Mouse (Mus musculus) limb, embryonic 11.5 days (tissue): ENCODE results near the gene Fam19a2. TPM values are rescaled to one million over a fixed set of nuclear protein-coding genes. Genes with fewer than 3 reads are reported as not detected.

ENCODE experiments used
- ATAC-seq: fragments of 200-750 bp; cut with Nextera tagmentation; 2 replicates; pipeline ENCODE4 v1.8.0; 2017; ENCODE audit warnings: low read depth; ENCODE audit not compliant: insufficient number of reproducible peaks, low FRiP score, low TSS enrichment
- DNase-seq: peaks from one replicate; pipeline ENCODE4 v3.0.0-alpha.2; 2015; ENCODE audit warnings: low spot score
- H3K27ac ChIP-seq: fragments of 300-500 bp; sonication (generic); replicated peaks from 2 replicates; pipeline ENCODE4 v1.5.1; 2014; ENCODE audit warnings: low read depth, mild to moderate bottlenecking, low read length
- H3K27me3 ChIP-seq: fragments of 300-500 bp; sonication (generic); 2 replicates; pipeline ENCODE4 v1.6.1; 2014; ENCODE audit warnings: mild to moderate bottlenecking, low read length, mixed read lengths; ENCODE audit not compliant: control insufficient read depth, insufficient read depth
- H3K36me3 ChIP-seq: fragments of 300-500 bp; sonication (generic); 2 replicates; pipeline ENCODE4 v1.6.1; 2014; ENCODE audit warnings: mild to moderate bottlenecking, low read length, moderate library complexity, mixed read lengths; ENCODE audit not compliant: control insufficient read depth, insufficient read depth
- H3K4me1 ChIP-seq: fragments of 300-500 bp; sonication (generic); 2 replicates; pipeline ENCODE4 v1.6.1; 2014; ENCODE audit warnings: low read length, mixed read lengths; ENCODE audit not compliant: control insufficient read depth, insufficient read depth
- H3K4me2 ChIP-seq: fragments of 300-500 bp; sonication (generic); 2 replicates; pipeline ENCODE4 v1.6.1; 2014; ENCODE audit warnings: low read depth, mild to moderate bottlenecking, moderate library complexity; ENCODE audit not compliant: severe bottlenecking
- H3K4me3 ChIP-seq: fragments of 300-500 bp; sonication (generic); 2 replicates; pipeline ENCODE4 v1.5.1; 2014; ENCODE audit warnings: low read depth, low read length
- H3K9ac ChIP-seq: fragments of 300-500 bp; sonication (generic); 2 replicates; pipeline ENCODE4 v1.6.1; 2014; ENCODE audit warnings: mild to moderate bottlenecking, low read length
- H3K9me3 ChIP-seq: fragments of 300-500 bp; sonication (generic); 2 replicates; pipeline ENCODE4 v1.6.1; 2016; ENCODE audit warnings: low read length; ENCODE audit not compliant: control insufficient read depth
- WGBS: fragments of 180-500 bp; shearing (Covaris S2); extraction: QIAGEN DNeasy Blood & Tissue Kit; methylation state at CpG from one replicate; pipeline ENCODE4 v1.1.7; 2014; 5-methylcytosine and 5-hydroxymethylcytosine counted together
- polyA plus RNA-seq: library from polyadenylated mRNA; unstranded; fragments of >200 nt; fragmentation: Nextera tagmentation; extraction: Ambion mirVana; gene quantifications from 2 replicates; pipeline ENCODE4 v1.2.1, GENCODE M21; 2014

Gene Fam19a2
- polyA plus RNA-seq, 1 experiment from 2014 or later, result 2.5 TPM

DNA sequence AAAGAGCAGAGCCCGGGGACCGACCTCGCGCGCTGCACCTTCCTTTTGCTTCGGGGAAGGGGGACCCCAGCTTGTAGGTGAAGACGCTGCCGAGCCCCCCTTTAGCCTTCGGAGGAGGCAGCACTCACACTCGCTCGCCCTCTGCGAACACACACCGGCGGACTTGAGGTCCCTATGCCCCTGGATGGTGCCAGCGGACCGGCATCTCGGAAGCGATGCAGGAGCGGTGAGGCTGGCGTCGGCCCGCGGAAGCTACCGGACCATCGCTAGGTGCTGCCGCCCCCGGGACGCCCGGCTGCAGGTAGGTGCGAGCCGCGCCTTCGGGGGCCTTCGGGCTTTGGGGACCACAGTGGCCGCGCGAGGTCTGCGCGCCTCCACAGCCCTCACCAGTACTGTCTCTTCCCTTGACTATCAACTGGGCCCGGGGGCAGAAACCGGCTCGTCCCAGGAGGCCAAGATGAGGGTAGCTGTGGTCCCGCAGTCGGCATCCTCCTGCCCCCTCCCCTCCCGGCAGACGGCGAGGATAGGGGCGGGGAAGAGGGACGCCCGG lies 1.5 kb downstream of the Fam19a2 start:
- peak; percentile 47; the same call in 1 of the 2 replicates for ATAC-seq
- H3K27me3 ChIP-seq, result peaks cover 23% of the 10 kb centered on the region
- no peaks in the 10 kb centered on the region for H3K36me3 ChIP-seq
- WGBS, result 2% methylated on average over 48 of the region's 50 CpGs
- peak; percentile 62 for DNase-seq
- no peaks in the 10 kb centered on the region for H3K4me1 ChIP-seq
- H3K9ac ChIP-seq, result peak overlapping the region; percentile 50; the same call in 1 of the 2 replicates
- H3K4me2 ChIP-seq, result peak overlapping the region; percentile 96
- peak overlapping the region; percentile 51 for H3K4me3 ChIP-seq
- H3K27ac ChIP-seq, result no peak overlapping the region
- H3K9me3 ChIP-seq, result no peaks in the 10 kb centered on the region

GRCm38 (mm10) chr10:123268568-123268967 lies 4.8 kb downstream of the Fam19a2 start:
- H3K9ac ChIP-seq, result no peak overlapping the region

DNA sequence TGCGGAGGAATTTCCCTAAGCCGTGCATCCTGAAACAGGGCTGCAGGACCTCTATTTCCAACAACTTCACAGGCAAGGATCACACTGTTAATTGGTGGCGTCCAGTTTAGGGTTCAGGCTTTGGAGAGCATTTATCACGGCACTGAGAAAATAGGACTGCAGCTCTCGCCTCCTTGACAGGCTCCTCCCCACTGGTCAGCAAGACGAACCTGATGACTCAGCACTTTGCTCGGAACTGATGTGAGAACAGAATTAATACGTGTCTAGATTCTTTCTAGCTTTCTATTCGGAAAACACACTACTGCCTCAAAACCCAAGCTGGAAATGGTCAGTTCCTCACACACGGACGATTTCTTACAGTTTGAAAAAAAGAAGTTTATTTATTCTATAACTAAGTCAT lies 10.8 kb downstream of the Fam19a2 start:
- DNase-seq (no peak), ATAC-seq (no peak)
- H3K4me3 ChIP-seq, result no peak overlapping the region
- H3K9me3 ChIP-seq, result no peaks in the 10 kb centered on the region
- no peaks in the 10 kb centered on the region for H3K36me3 ChIP-seq
- 68% methylated on average over 11 of the region's 11 CpGs for WGBS
- H3K4me2 ChIP-seq, result no peak overlapping the region
- no peak overlapping the region for H3K9ac ChIP-seq
- H3K4me1 ChIP-seq, result no peaks in the 10 kb centered on the region
- no peak overlapping the region for H3K27ac ChIP-seq
- no peaks in the 10 kb centered on the region for H3K27me3 ChIP-seq

More at GRCm38 (mm10) chr10:123268568-123268967, 4.8 kb downstream of the Fam19a2 start:
- Histone ChIP-seq H3K4me2 (no peak overlapping the region), H3K36me3 (no peaks in the 10 kb centered on the region), H3K27me3 (peaks cover 23% of the 10 kb centered on the region), H3K4me3 (no peak overlapping the region), H3K9me3 (no peaks in the 10 kb centered on the region), H3K4me1 (no peaks in the 10 kb centered on the region), H3K27ac (no peak overlapping the region)
- WGBS, result 75% methylated on average over 10 of the region's 10 CpGs
- ATAC-seq, result no peak
- no peak for DNase-seq

DNA sequence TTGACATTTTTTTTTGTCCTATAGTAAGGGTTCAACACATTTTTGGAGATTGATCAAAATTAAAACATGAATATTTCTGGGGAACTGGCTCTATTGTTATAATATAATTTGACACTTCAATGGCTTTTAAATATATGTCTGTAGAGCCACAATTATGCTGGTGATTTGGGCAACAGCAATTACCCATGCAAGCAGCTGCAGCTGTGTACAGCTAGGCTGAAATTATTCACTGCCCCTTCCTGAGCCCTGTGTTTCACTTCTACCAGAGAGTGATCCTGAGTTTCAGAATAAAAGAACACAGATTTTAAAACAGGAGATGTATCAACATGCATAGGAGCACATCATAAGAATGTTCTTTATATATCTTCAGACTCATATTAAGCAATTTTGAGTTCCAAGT lies 43.5 kb downstream of the Fam19a2 start:
- H3K27ac ChIP-seq, result no peak overlapping the region
- no peak for ATAC-seq
- no peaks in the 10 kb centered on the region for H3K36me3 ChIP-seq
- H3K4me2 ChIP-seq, result no peak overlapping the region
- H3K9me3 ChIP-seq, result no peaks in the 10 kb centered on the region
- H3K9ac ChIP-seq, result no peak overlapping the region
- H3K4me1 ChIP-seq, result no peaks in the 10 kb centered on the region
- no peaks in the 10 kb centered on the region for H3K27me3 ChIP-seq
- H3K4me3 ChIP-seq, result no peak overlapping the region
- DNase-seq, result no peak

DNA sequence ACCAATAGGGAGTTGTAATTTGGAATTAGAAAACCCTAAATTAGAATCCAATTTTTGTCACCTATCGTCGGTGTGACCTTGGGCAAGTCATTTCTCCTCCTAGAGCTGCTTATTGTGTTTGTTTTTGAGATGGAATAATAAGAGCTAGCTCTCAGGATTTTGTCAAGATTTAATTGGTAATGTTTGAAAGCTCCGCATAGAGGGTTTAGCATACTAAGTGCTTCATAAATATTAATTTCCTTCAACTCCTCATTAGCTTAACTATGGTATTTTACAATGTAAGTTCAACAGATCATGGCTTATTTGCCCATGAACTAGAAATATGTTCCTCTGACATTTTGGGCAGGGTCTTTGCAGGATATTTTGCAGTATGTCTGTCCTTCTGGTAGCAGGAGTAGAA lies 62.5 kb downstream of the Fam19a2 start:
- H3K36me3 ChIP-seq, result no peaks in the 10 kb centered on the region
- H3K4me3 ChIP-seq, result no peak overlapping the region
- no peaks in the 10 kb centered on the region for H3K9me3 ChIP-seq
- no peak overlapping the region for H3K27ac ChIP-seq
- WGBS, result 94% methylated on average over 3 of the region's 3 CpGs
- no peaks in the 10 kb centered on the region for H3K27me3 ChIP-seq
- no peak overlapping the region for H3K4me2 ChIP-seq
- ATAC-seq, result no peak
- H3K9ac ChIP-seq, result no peak overlapping the region
- no peak for DNase-seq
- H3K4me1 ChIP-seq, result no peaks in the 10 kb centered on the region

DNA sequence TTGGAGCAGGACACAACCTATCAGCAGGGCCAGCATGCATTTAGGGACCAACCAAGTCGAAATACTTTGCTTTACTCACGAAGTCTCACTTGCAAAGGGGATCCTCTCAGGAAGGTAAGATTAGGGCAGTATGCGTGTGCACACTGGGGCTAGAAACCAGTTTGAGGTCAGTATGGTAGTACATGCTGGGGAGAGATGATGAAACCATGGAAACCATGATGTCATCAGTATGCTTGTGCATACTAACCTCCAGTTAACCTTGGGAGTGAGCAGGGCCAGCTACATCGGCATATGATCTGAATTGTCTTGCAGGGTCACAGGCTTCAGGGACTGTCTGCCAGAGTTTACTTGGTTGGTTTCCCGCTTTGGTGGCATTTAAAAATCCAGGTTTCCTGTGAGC lies 77.5 kb downstream of the Fam19a2 start:
- Histone ChIP-seq H3K27ac (no peak overlapping the region), H3K9me3 (no peaks in the 10 kb centered on the region), H3K4me2 (no peak overlapping the region), H3K4me3 (no peak overlapping the region), H3K36me3 (no peaks in the 10 kb centered on the region), H3K4me1 (no peaks in the 10 kb centered on the region), H3K9ac (no peak overlapping the region), H3K27me3 (no peaks in the 10 kb centered on the region)
- DNase-seq (no peak), ATAC-seq (no peak)
- 80% methylated on average over 5 of the region's 5 CpGs for WGBS

DNA sequence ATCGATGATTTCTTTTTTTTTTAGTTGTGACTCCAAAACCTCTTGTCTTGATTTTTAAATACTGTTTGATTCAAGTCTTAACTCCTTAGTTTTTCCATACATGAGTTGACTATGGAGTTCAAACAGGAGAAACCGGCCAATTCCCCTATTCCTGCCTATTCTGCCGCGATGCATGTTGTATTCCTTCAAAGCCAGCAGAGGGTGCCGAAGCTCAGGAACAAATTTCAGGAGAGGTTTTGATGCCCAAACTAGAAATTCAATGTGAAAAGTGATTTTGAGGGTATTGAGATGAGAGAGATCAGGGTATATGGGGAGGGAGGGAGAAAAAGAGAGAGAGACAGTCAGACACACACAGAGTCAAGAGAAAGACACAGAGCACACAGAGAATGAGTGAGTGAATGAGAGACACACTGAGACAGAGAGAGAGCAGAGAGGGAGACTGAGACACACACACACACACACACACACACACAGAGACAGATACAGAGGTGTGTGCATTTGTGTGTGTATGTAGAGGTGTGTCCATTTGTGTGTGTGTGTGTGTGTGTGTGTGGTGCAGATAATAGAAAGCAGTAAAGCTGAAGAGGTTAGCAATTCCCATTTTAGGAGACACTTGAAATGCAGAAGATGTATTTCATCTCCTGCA lies 78.9 kb downstream of the Fam19a2 start:
- no peak for ATAC-seq
- no peak overlapping the region for H3K27ac ChIP-seq
- H3K36me3 ChIP-seq, result no peaks in the 10 kb centered on the region
- H3K4me3 ChIP-seq, result no peak overlapping the region
- no peak overlapping the region for H3K9ac ChIP-seq
- no peak overlapping the region for H3K4me2 ChIP-seq
- WGBS, result 20% methylated on average over 5 of the region's 5 CpGs
- no peaks in the 10 kb centered on the region for H3K4me1 ChIP-seq
- H3K27me3 ChIP-seq, result no peaks in the 10 kb centered on the region
- peak; percentile 42 for DNase-seq
- H3K9me3 ChIP-seq, result no peaks in the 10 kb centered on the region

DNA sequence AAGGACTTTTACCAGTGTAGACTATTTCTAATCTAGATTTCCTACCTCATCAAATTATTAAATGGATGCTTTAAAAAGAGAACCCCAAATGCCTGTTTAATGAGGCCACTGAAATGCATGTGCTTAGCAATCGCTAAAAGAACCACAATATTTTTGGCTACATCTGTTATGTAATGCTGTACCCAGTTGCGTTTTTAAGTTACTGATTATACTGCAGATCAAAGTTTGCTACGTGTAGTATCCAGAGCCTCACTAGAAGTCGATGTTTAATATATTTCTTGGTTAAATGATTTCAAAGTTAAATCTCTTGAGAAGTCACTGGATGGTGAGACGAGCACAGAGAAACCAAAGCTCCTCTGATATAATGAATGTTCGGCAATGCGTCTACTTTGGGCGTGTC lies 82.5 kb downstream of the Fam19a2 start:
- Histone ChIP-seq H3K9ac (no peak overlapping the region), H3K4me3 (no peak overlapping the region), H3K27me3 (no peaks in the 10 kb centered on the region), H3K4me1 (no peaks in the 10 kb centered on the region), H3K27ac (no peak overlapping the region), H3K9me3 (no peaks in the 10 kb centered on the region), H3K4me2 (no peak overlapping the region), H3K36me3 (no peaks in the 10 kb centered on the region)
- no peak for ATAC-seq
- 93% methylated on average over 8 of the region's 8 CpGs for WGBS
- no peak for DNase-seq

DNA sequence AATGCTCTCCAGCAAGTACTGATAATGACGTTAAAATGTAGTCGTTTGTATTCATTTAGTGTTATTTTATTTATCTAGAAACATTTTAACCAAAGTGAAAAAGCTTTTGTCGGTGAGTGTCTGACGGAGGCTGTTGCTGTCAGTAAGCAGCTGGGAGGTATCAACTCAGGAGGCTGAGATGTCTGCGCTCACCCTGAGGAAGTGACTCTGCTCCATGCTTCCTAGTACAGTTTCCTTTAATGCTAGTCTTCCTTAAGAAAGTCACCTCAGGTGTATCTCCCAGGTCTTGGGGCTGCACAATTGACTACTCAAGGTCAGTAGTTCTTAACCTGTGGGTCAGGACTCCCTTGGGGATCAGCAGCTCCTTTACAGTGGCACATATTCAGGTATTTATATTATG lies 89.9 kb downstream of the Fam19a2 start:
- WGBS, result 89% methylated on average over 5 of the region's 5 CpGs
- DNase-seq, result no peak

More for the DNA sequence above, 89.9 kb downstream of the Fam19a2 start:
- H3K36me3 ChIP-seq, result no peaks in the 10 kb centered on the region
- H3K4me2 ChIP-seq, result no peak overlapping the region
- H3K9me3 ChIP-seq, result no peaks in the 10 kb centered on the region
- H3K27me3 ChIP-seq, result no peaks in the 10 kb centered on the region
- no peak overlapping the region for H3K27ac ChIP-seq
- H3K4me1 ChIP-seq, result no peaks in the 10 kb centered on the region
- H3K9ac ChIP-seq, result no peak overlapping the region
- ATAC-seq, result no peak
- H3K4me3 ChIP-seq, result no peak overlapping the region
